Mouse (Mus musculus) lung, postnatal 0 days (tissue): ENCODE results near the gene Akap2.

ENCODE experiments used
- CTCF ChIP-seq: IDR thresholded peaks from 2 replicates; pipeline ENCODE4 v1.5.1; 2016; ENCODE audit warnings: antibody characterized with exemption, mild to moderate bottlenecking
- EP300 ChIP-seq: IDR thresholded peaks from 2 replicates; pipeline ENCODE4 v1.6.1; 2016; ENCODE audit warnings: antibody characterized with exemption, mild to moderate bottlenecking, control low read depth

DNA sequence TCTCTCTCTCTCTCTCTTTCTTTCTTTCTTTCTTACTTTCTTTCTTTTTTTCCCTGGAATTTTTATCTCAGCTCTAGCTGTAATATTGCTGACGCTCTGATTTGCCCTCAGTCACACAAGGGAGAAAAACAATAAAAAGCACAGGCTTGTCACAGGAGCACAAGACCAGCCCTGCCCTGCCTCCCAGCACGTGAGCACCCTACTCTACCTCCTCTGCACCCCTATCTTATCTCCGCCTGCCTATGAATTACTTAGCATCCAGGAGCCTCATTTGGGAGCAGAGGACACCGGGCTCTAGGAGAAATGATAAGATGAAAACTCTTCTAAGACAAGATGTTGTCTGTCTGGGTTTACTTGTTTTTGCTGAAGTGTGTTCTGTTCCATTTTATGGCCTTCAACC lies 57.1 kb downstream of the Akap2 start:
- TF ChIP-seq CTCF (no peak), EP300 (no peak)
